Mouse (Mus musculus) intestine, embryonic 14.5 days (tissue): ENCODE data around the gene Creld1. TPM values are rescaled to one million over a fixed set of nuclear protein-coding genes. Genes with fewer than 3 reads are reported as not detected.

ENCODE experiments used
- ATAC-seq: fragments of 200-750 bp; cut with Nextera tagmentation; replicated peaks from 2 replicates; pipeline ENCODE4 v1.8.0; 2017; ENCODE audit warnings: low read depth, moderate number of reproducible peaks, moderate TSS enrichment, moderate library complexity; ENCODE audit not compliant: low FRiP score, low TSS enrichment
- DNase-seq: peaks from one replicate; pipeline ENCODE4 v3.0.0-alpha.2; 2018; ENCODE audit warnings: low spot score
- H3K27ac ChIP-seq: fragments of 300-500 bp; sonication (generic); 2 replicates; pipeline ENCODE4 v1.5.1; 2014; ENCODE audit warnings: low read depth, mild to moderate bottlenecking, control low read depth
- H3K27me3 ChIP-seq: fragments of 300-500 bp; sonication (generic); replicated peaks from 2 replicates; pipeline ENCODE4 v1.6.1; 2014; ENCODE audit warnings: low read length, control low read depth; ENCODE audit not compliant: control insufficient read depth, insufficient read depth
- H3K36me3 ChIP-seq: fragments of 300-500 bp; sonication (generic); 2 replicates; pipeline ENCODE4 v1.6.1; 2014; ENCODE audit warnings: low read length, control low read depth; ENCODE audit not compliant: control insufficient read depth, insufficient read depth
- H3K4me1 ChIP-seq: fragments of 300-500 bp; sonication (generic); replicated peaks from 2 replicates; pipeline ENCODE4 v1.6.1; 2014; ENCODE audit warnings: low read length, control low read depth, mixed read lengths; ENCODE audit not compliant: control insufficient read depth, insufficient read depth
- H3K4me2 ChIP-seq: fragments of 300-500 bp; sonication (generic); 2 replicates; pipeline ENCODE4 v1.6.1; 2014; ENCODE audit warnings: low read length
- H3K4me3 ChIP-seq: fragments of 300-500 bp; sonication (generic); 2 replicates; pipeline ENCODE4 v1.5.1; 2014; ENCODE audit warnings: low read depth, low read length, control low read depth, mixed read lengths
- H3K9ac ChIP-seq: fragments of 300-500 bp; sonication (generic); 2 replicates; pipeline ENCODE4 v1.6.1; 2014; ENCODE audit warnings: mild to moderate bottlenecking, low read length
- H3K9me3 ChIP-seq: fragments of 300-500 bp; sonication (generic); 2 replicates; pipeline ENCODE4 v1.6.1; 2016; ENCODE audit warnings: low read length, control low read depth; ENCODE audit not compliant: control insufficient read depth
- WGBS: fragments of 180-500 bp; shearing (Covaris S2); extraction: QIAGEN DNeasy Blood & Tissue Kit; methylation state at CpG from one replicate; pipeline ENCODE4 v1.1.7; 2014; 5-methylcytosine and 5-hydroxymethylcytosine counted together
- polyA plus RNA-seq: library from polyadenylated mRNA; unstranded; fragments of >200 nt; fragmentation: Nextera tagmentation; extraction: Ambion mirVana; gene quantifications from 2 replicates; pipeline ENCODE4 v1.2.1, GENCODE M21; 2014

Creld1 gene
- polyA plus RNA-seq, 1 experiment from 2014 or later, result 20.2 TPM

GRCm38 (mm10) chr6:113458635-113459034, 24.5 kb upstream of the Creld1 start:
- Histone ChIP-seq H3K4me3 (no peak overlapping the region), H3K9ac (no peak overlapping the region), H3K4me1 (no peaks in the 10 kb centered on the region), H3K36me3 (no peaks in the 10 kb centered on the region), H3K9me3 (no peaks in the 10 kb centered on the region), H3K27me3 (no peaks in the 10 kb centered on the region), H3K27ac (no peak overlapping the region), H3K4me2 (no peak overlapping the region; the same call in 1 of the 2 replicates)
- DNase-seq (no peak), ATAC-seq (peak; percentile 85)
- 48% methylated on average over 10 of the region's 10 CpGs for WGBS

- DNase-seq (no peak), ATAC-seq (no peak)
- no peak overlapping the region for H3K9ac ChIP-seq
- 0 out of 2 replicates have a peak, but pooled peaks cover 2% of the 10 kb centered on the region for H3K4me1 ChIP-seq
- no peaks in the 10 kb centered on the region for H3K36me3 ChIP-seq
- H3K4me2 ChIP-seq, result no peak overlapping the region
- 68% methylated on average over 7 of the region's 7 CpGs for WGBS
- H3K27me3 ChIP-seq, result no peaks in the 10 kb centered on the region
- no peak overlapping the region for H3K4me3 ChIP-seq
- no peak overlapping the region for H3K27ac ChIP-seq
- no peaks in the 10 kb centered on the region for H3K9me3 ChIP-seq
These were observed 19.1 kb upstream of the Creld1 start for GRCm38 (mm10) chr6:113464040-113464439.

DNA sequence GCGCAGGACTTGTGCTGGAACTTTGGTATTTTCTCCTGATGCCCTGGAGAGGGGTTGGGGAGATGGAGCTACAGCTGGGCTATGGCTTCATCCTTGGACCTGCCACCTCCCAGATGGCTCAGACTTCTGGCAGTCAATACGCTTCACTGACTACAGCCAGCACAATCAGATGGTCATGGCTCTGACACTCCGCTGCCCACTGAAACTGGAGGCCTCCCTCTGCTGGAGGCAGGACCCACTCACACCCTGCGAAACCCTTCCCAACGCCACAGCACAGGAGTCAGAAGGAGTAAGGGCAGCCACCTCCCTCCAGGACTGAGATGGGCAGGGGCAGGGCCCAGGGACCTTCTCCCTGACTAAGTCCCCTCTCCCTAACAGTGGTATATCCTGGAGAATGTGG, 17.5 kb upstream of the Creld1 start:
- no peaks in the 10 kb centered on the region for H3K9me3 ChIP-seq
- no peak overlapping the region for H3K4me3 ChIP-seq
- H3K4me2 ChIP-seq, result no peak overlapping the region
- WGBS, result 64% methylated on average over 5 of the region's 5 CpGs
- no peak overlapping the region for H3K9ac ChIP-seq
- H3K27ac ChIP-seq, result no peak overlapping the region
- 0 out of 2 replicates have a peak, but pooled peaks cover 5% of the 10 kb centered on the region for H3K27me3 ChIP-seq
- H3K36me3 ChIP-seq, result no peaks in the 10 kb centered on the region
- DNase-seq (no peak), ATAC-seq (no peak)
- H3K4me1 ChIP-seq, result 0 out of 2 replicates have a peak, but pooled peaks cover 4% of the 10 kb centered on the region

DNA sequence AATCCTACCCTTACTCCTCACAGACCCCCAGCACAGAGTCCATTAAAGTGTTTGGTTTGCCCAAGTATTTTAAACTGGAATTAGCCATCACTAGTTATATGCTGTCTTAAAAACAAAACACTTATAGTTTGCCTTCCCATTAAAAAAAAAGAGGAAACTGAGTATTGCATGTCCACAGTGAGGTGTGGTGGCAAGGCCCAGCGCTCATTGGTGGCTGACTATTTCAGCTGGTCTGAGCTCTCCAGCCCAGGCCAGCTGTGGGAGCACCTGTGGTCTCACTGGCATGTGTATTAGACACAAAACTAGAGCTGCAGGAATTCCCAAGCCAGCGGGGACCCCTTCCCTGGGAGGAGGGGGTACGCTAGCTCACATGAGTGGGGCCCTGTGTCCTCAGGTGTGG, 14.6 kb upstream of the Creld1 start:
- WGBS, result 84% methylated on average over 3 of the region's 3 CpGs
- no peaks in the 10 kb centered on the region for H3K9me3 ChIP-seq
- no peaks in the 10 kb centered on the region for H3K36me3 ChIP-seq
- no peak overlapping the region for H3K27ac ChIP-seq
- no peak overlapping the region for H3K9ac ChIP-seq
- 0 out of 2 replicates have a peak, but pooled peaks cover 9% of the 10 kb centered on the region for H3K27me3 ChIP-seq
- no peak for DNase-seq
- no peak overlapping the region for H3K4me2 ChIP-seq
- H3K4me1 ChIP-seq, result 0 out of 2 replicates have a peak, but pooled peaks cover 16% of the 10 kb centered on the region
- H3K4me3 ChIP-seq, result no peak overlapping the region
- ATAC-seq, result no peak

DNA sequence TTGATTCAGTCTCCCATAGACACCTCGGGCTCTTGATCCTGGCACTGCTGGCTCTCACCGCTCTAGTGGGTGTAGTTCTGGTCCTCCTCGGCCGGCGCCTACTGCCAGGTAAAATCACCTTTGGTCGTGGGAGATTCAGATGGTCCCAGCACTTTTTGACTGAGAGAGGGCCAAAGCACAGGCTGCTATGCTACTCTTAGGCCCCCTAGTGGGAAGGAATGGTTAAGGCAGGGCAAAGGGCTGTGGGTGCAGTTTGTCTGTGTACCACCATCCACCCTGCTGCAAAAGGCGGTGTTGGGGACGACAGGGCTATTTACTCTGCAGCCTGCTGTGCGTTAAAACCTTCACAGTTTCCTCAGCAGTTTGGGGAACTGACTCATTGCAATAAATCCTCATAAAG, 14.1 kb upstream of the Creld1 start:
- Histone ChIP-seq H3K27me3 (0 out of 2 replicates have a peak, but pooled peaks cover 9% of the 10 kb centered on the region), H3K4me1 (0 out of 2 replicates have a peak, but pooled peaks cover 16% of the 10 kb centered on the region), H3K9ac (peak overlapping the region; percentile 31; the same call in 1 of the 2 replicates), H3K9me3 (no peaks in the 10 kb centered on the region), H3K4me3 (peak overlapping the region; percentile 27), H3K4me2 (peak overlapping the region; percentile 65), H3K36me3 (no peaks in the 10 kb centered on the region), H3K27ac (no peak overlapping the region)
- peak; percentile 83 for DNase-seq
- ATAC-seq, result peak; percentile 59
- WGBS, result 8% methylated on average over 9 of the region's 9 CpGs

DNA sequence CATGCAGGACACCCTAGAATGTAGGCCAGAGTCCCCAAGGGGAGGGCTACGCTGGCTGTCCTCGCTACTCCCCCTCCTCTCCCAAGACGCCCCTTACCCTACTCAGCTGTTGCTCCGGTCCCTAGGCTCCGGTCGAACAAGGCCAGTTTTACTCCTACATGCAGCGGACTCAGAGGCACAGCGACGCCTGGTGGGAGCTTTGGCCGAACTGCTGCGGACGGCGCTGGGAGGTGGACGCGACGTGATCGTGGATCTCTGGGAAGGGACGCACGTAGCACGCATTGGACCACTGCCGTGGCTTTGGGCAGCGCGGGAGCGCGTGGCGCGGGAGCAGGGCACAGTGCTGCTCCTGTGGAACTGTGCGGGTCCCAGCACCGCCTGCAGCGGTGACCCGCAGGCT, 13.7 kb upstream of the Creld1 start:
- Histone ChIP-seq H3K36me3 (no peaks in the 10 kb centered on the region), H3K4me1 (0 out of 2 replicates have a peak, but pooled peaks cover 16% of the 10 kb centered on the region), H3K27ac (no peak overlapping the region), H3K4me3 (peak overlapping the region; percentile 27), H3K4me2 (peak overlapping the region; percentile 65), H3K27me3 (0 out of 2 replicates have a peak, but pooled peaks cover 9% of the 10 kb centered on the region), H3K9ac (peak overlapping the region; percentile 31), H3K9me3 (no peaks in the 10 kb centered on the region)
- ATAC-seq (peak; percentile 60), DNase-seq (peak; percentile 93)
- 2% methylated on average over 31 of the region's 31 CpGs for WGBS

- DNase-seq, result peak; percentile 63
- ATAC-seq, result peak; percentile 45; the same call in 1 of the 2 replicates
- 24% methylated on average over 12 of the region's 12 CpGs for WGBS
These were observed 11.7 kb upstream of the Creld1 start, which contains the start of gene Il17rc for GRCm38 (mm10) chr6:113471297-113471936. Il17rc (plus strand) TSS chr6:113471427.

DNA sequence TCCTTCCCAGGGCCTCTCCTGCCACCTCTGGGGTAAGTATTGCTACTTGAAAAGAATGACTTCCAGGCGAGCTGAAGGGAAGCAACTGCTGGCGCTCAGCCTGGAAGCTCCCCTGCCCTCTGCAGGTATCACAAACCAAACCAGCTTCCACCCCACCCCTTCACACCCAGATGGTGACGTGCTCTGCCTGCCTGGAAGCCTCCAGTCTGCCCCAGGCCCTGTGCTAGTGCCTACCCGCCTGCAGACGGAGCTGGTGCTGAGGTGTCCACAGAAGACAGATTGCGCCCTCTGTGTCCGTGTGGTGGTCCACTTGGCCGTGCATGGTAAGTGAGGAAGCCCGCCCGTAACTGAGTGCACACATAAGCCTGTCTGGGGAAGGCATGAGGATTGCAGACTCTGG, 11.0 kb upstream of the Creld1 start:
- 62% methylated on average over 10 of the region's 10 CpGs for WGBS
- Histone ChIP-seq H3K27me3 (0 out of 2 replicates have a peak, but pooled peaks cover 9% of the 10 kb centered on the region), H3K4me2 (peak overlapping the region; percentile 45), H3K4me1 (0 out of 2 replicates have a peak, but pooled peaks cover 16% of the 10 kb centered on the region), H3K27ac (no peak overlapping the region), H3K9ac (no peak overlapping the region), H3K36me3 (no peaks in the 10 kb centered on the region), H3K4me3 (no peak overlapping the region), H3K9me3 (no peaks in the 10 kb centered on the region)
- DNase-seq, result no peak
- ATAC-seq, result no peak

More at GRCm38 (mm10) chr6:113471297-113471936, 11.7 kb upstream of the Creld1 start, which contains the start of gene Il17rc:
- no peaks in the 10 kb centered on the region for H3K9me3 ChIP-seq
- peak within 1 kb of the TSS; percentile 29; the same call in 1 of the 2 replicates for H3K9ac ChIP-seq
- H3K4me3 ChIP-seq, result peak within 1 kb of the TSS; percentile 12; the same call in 1 of the 2 replicates
- no peak within 1 kb of the TSS for H3K27ac ChIP-seq
- 0 out of 2 replicates have a peak, but pooled peaks cover 16% of the 10 kb centered on the region for H3K4me1 ChIP-seq
- 0 out of 2 replicates have a peak, but pooled peaks cover 9% of the 10 kb centered on the region for H3K27me3 ChIP-seq
- peak within 1 kb of the TSS; percentile 45 for H3K4me2 ChIP-seq
- no peaks in the 10 kb centered on the region for H3K36me3 ChIP-seq
